Mouse (Mus musculus) embryonic fibroblast, embryonic 13.5 days (primary cell): ENCODE data around the gene Agbl4. TPM values are rescaled to one million over a fixed set of nuclear protein-coding genes. Genes with fewer than 3 reads are reported as not detected.

Source experiments
- H3K27ac ChIP-seq: 2 replicates; pipeline ENCODE4 v1.5.1; 2012; ENCODE audit warnings: low read length, control low read depth, inconsistent platforms; ENCODE audit not compliant: insufficient read depth
- H3K4me1 ChIP-seq: 2 replicates; pipeline ENCODE4 v1.6.1; 2011; ENCODE audit warnings: low read length; ENCODE audit not compliant: control insufficient read depth, insufficient read depth
- H3K4me3 ChIP-seq: 2 replicates; pipeline ENCODE4 v1.5.1; 2011; ENCODE audit warnings: mild to moderate bottlenecking, control low read depth, low read length; ENCODE audit not compliant: insufficient read depth
- CTCF ChIP-seq: IDR thresholded peaks from 2 replicates; pipeline ENCODE4 v1.5.1; 2011; ENCODE audit warnings: mild to moderate bottlenecking, control low read depth, low read length, moderate library complexity, borderline replicate concordance; ENCODE audit not compliant: insufficient read depth
- POLR2A ChIP-seq: IDR thresholded peaks from 2 replicates; pipeline ENCODE4 v1.6.1; 2011; ENCODE audit warnings: low read depth, mild to moderate bottlenecking, control low read depth, low read length, moderate library complexity
- polyA plus RNA-seq: library from polyadenylated mRNA; stranded (reverse); fragments of >200 nt; gene quantifications from 2 replicates; pipeline ENCODE4 v1.2.4, GENCODE M21; 2011; ENCODE audit warnings: low read depth; ENCODE audit not compliant: missing spikeins, insufficient read length

The Agbl4 gene
- polyA plus RNA-seq, 1 experiment: not detected

DNA sequence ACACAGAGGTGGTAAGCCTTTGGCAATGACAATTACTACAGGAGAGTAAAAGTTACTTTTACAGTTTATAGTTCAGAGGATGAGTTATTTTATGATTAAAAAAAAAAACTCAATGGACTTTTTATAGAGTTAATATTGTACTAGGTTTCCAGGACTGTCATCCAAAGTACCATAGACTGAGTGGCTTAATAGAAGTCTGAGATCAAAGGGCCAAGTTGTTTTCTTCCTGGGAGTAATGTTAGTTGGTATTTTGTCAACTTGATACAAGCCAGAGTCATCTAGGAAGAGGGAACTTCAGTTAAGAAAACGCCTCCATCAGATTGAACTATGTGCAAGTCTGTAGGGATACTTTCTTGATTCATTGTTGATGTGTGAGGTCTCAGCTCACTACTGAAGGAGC is 1303.9 kb downstream of the Agbl4 start:
- H3K27ac ChIP-seq: no peak overlapping the region
- no peak overlapping the region for H3K4me3 ChIP-seq
- no peaks in the 10 kb centered on the region for H3K4me1 ChIP-seq
- no peak for TF ChIP-seq POLR2A
- TF ChIP-seq CTCF: no peak

DNA sequence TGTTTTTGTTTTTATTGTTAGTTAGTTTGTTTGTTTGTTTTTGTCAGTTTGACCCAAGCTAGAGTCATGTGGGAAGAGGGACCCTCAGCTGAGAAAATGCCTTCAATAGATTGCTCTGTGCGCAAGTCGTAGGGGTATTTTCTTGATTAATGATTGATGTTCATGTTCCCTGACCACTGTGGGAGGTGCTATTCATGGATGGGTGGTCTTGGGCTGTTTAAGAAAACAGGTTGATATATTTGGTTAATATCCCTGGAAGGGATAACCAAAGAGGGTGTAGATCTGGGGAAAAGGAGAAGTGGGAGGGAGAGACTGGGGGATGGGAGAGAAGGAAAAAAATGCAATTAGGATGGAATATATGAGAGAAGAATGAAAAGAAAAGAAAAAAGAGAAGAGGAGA is 1306.7 kb downstream of the Agbl4 start:
- Histone ChIP-seq H3K27ac (no peak overlapping the region), H3K4me3 (no peak overlapping the region), H3K4me1 (no peaks in the 10 kb centered on the region)
- TF ChIP-seq POLR2A: no peak
- TF ChIP-seq CTCF: no peak

DNA sequence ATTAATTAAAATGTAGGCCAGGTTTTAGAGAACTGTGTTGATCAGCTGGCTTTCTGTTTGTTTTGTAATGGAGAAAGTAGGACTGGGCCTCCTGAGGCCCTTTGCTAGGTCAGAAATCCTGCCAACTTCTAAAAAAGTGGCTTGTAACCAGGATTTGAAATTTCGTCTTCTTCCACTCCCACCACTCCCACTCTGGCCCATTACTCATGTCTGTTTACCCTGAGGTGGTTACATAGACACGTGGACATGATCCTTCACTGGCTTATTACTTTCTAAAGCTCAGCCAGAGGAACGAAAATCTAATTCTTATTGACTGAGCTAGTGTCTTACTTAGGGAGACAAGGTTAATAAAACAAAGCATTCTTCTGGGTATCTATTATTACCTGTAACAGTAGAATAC is 1307.5 kb downstream of the Agbl4 start:
- Histone ChIP-seq H3K27ac (no peak overlapping the region), H3K4me1 (no peaks in the 10 kb centered on the region), H3K4me3 (no peak overlapping the region)
- TF ChIP-seq POLR2A (no peak), CTCF (no peak)

Other genes starting within 250 kb of the Agbl4 start
- gene Elavl4, start 45.8 kb upstream of the Agbl4 start, polyA plus RNA-seq: 0.19 and 0.42 TPM in 2 replicates